Mouse (Mus musculus): ENCODE data around the gene Fam110a. TPM values are rescaled to one million over a fixed set of nuclear protein-coding genes. Genes with fewer than 3 reads are reported as not detected.

The Fam110a gene
- polyA plus RNA-seq, 1 experiment from 2014 or later = 29.0 TPM

DNA sequence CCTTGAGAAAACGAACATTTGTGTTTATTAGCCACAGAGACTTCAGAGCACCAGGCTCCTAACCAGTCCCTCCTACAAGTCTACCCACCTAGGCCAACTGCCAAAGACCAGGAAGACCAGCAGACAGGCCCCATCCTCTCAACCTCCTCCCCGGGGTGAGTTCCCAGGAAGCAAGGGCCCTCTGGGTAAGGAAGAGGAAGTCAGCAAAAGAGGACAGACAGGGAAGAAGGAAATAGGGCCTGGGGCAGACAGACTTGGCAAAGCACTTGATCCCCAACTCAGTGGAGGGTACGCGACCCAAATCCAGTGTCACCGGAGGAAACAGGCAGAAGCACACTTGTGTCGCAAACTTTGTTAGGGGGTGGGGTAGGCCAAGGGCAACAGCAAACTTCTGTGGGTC is 10.6 kb downstream of the Fam110a start:
- no peak for TF ChIP-seq CTCF (IDR thresholded peaks at IDR 0.05; ENCODE audit: low read depth)
- Histone ChIP-seq H3K9ac (ENCODE audit: low read depth, low read length) (no peak overlapping the region), H3K36me3 (ENCODE audit: insufficient read depth, low read length) (0 out of 2 replicates have a peak, but pooled peaks cover 4% of the 10 kb centered on the region), H3K4me3 (replicated peaks; ENCODE audit: low read depth, low read length) (no peak overlapping the region), H3K9me3 (replicated peaks; ENCODE audit: low read length) (no peaks in the 10 kb centered on the region), H3K4me1 (replicated peaks; ENCODE audit: insufficient read depth, low read length) (peaks cover 43% of the 10 kb centered on the region), H3K27ac (no peak overlapping the region), H3K27me3 (ENCODE audit: insufficient read depth, low read length) (no peaks in the 10 kb centered on the region), H3K4me2 (ENCODE audit: low read length) (no peak overlapping the region)
- DNase-seq (ENCODE audit: low spot score) = no peak
- ATAC-seq (replicated peaks; ENCODE audit: low FRiP score, low read depth) = no peak
- WGBS = 76% methylated on average over 6 of the region's 6 CpGs

GRCm38 (mm10) chr2:151968986-151969385 is 11.0 kb downstream of the Fam110a start:
- no peak overlapping the region for H3K4me2 ChIP-seq (ENCODE audit: low read length)
- ATAC-seq (replicated peaks; ENCODE audit: low FRiP score, low read depth) = no peak
- 0 out of 2 replicates have a peak, but pooled peaks cover 4% of the 10 kb centered on the region for H3K36me3 ChIP-seq (ENCODE audit: insufficient read depth, low read length)
- no peak for TF ChIP-seq CTCF (IDR thresholded peaks at IDR 0.05; ENCODE audit: low read depth)
- H3K9me3 ChIP-seq (replicated peaks; ENCODE audit: low read length) = no peaks in the 10 kb centered on the region
- no peak overlapping the region for H3K27ac ChIP-seq
- 87% methylated on average over 7 of the region's 7 CpGs for WGBS
- DNase-seq (ENCODE audit: low spot score) = no peak
- no peak overlapping the region for H3K9ac ChIP-seq (ENCODE audit: low read depth, low read length)
- no peaks in the 10 kb centered on the region for H3K27me3 ChIP-seq (ENCODE audit: insufficient read depth, low read length)
- H3K4me3 ChIP-seq (replicated peaks; ENCODE audit: low read depth, low read length) = no peak overlapping the region
- peaks cover 43% of the 10 kb centered on the region for H3K4me1 ChIP-seq (replicated peaks; ENCODE audit: insufficient read depth, low read length)

GRCm38 (mm10) chr2:151968451-151968850 is 11.6 kb downstream of the Fam110a start:
- no peak for DNase-seq (ENCODE audit: low spot score)
- no peak for TF ChIP-seq CTCF (IDR thresholded peaks at IDR 0.05; ENCODE audit: low read depth)
- ATAC-seq (replicated peaks; ENCODE audit: low FRiP score, low read depth) = no peak
- H3K9ac ChIP-seq (ENCODE audit: low read depth, low read length) = no peak overlapping the region
- 0 out of 2 replicates have a peak, but pooled peaks cover 4% of the 10 kb centered on the region for H3K36me3 ChIP-seq (ENCODE audit: insufficient read depth, low read length)
- H3K4me3 ChIP-seq (replicated peaks; ENCODE audit: low read depth, low read length) = no peak overlapping the region
- no peaks in the 10 kb centered on the region for H3K9me3 ChIP-seq (replicated peaks; ENCODE audit: low read length)
- no peak overlapping the region for H3K27ac ChIP-seq
- 55% methylated on average over 8 of the region's 8 CpGs for WGBS
- H3K4me2 ChIP-seq (ENCODE audit: low read length) = no peak overlapping the region
- peaks cover 42% of the 10 kb centered on the region for H3K4me1 ChIP-seq (replicated peaks; ENCODE audit: insufficient read depth, low read length)
- no peaks in the 10 kb centered on the region for H3K27me3 ChIP-seq (ENCODE audit: insufficient read depth, low read length)

DNA sequence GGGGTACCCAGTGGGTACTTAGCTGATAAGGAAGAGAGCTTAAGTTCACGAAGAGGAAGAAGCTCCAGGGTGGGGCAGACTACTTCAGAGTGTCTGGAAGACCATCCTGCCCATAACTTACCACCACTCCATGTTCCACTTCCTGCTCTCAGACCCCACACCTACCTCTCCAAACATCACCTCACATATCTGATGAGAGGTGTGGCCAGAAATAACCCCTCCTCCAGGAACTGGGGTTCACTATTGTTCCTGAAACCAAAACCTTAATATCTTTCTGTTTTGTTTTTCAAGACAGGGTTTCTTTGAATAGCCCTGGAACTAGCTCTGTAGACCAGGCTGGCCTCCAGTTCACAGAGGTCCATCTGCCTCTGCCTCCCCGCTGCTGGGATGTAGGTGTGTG is 12.2 kb downstream of the Fam110a start:
- no peak for TF ChIP-seq CTCF (IDR thresholded peaks at IDR 0.05; ENCODE audit: low read depth)
- H3K9me3 ChIP-seq (replicated peaks; ENCODE audit: low read length) = no peaks in the 10 kb centered on the region
- no peak overlapping the region for H3K27ac ChIP-seq
- no peak for ATAC-seq (replicated peaks; ENCODE audit: low FRiP score, low read depth)
- no peak overlapping the region for H3K9ac ChIP-seq (ENCODE audit: low read depth, low read length)
- no peak for DNase-seq (ENCODE audit: low spot score)
- H3K4me3 ChIP-seq (replicated peaks; ENCODE audit: low read depth, low read length) = no peak overlapping the region
- no peaks in the 10 kb centered on the region for H3K27me3 ChIP-seq (ENCODE audit: insufficient read depth, low read length)
- H3K36me3 ChIP-seq (ENCODE audit: insufficient read depth, low read length) = 0 out of 2 replicates have a peak, but pooled peaks cover 4% of the 10 kb centered on the region
- no peak overlapping the region for H3K4me2 ChIP-seq (ENCODE audit: low read length)
- H3K4me1 ChIP-seq (replicated peaks; ENCODE audit: insufficient read depth, low read length) = peaks cover 35% of the 10 kb centered on the region
- WGBS = 82% methylated on average over 2 of the region's 2 CpGs

DNA sequence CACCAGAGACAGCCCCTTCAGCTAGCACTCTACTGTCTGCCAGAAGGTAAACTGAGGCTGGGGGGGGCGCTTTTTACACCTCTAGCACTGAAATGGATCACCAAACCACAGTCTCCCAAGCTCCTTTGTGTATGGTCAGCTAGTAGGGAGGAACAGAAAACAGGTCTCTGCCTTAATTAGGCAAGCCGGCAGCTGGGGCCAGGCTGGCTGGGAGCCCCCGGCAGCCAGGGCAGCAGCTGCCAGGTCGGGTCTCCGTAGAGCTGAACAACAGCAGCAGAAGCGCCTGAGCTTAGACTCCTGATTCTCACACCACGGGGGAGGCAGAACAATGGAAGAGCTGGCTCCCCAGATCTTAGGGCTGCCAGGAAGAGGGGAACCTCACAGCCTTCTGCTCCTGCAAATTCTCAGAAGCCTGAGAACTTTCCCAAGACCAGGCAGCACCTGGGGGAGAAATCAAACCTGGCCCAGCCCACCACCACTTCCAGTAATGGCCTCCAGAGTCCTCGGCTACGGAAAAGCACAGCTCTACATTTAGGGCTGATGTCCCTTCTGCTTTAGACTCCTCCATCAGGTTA is 12.8 kb downstream of the Fam110a start:
- Histone ChIP-seq H3K4me2 (ENCODE audit: low read length) (no peak overlapping the region), H3K27ac (no peak overlapping the region), H3K9ac (ENCODE audit: low read depth, low read length) (no peak overlapping the region), H3K4me3 (replicated peaks; ENCODE audit: low read depth, low read length) (no peak overlapping the region), H3K27me3 (ENCODE audit: insufficient read depth, low read length) (no peaks in the 10 kb centered on the region), H3K9me3 (replicated peaks; ENCODE audit: low read length) (no peaks in the 10 kb centered on the region), H3K4me1 (replicated peaks; ENCODE audit: insufficient read depth, low read length) (peaks cover 35% of the 10 kb centered on the region), H3K36me3 (ENCODE audit: insufficient read depth, low read length) (0 out of 2 replicates have a peak, but pooled peaks cover 4% of the 10 kb centered on the region)
- no peak for TF ChIP-seq CTCF (IDR thresholded peaks at IDR 0.05; ENCODE audit: low read depth)
- ATAC-seq (replicated peaks; ENCODE audit: low FRiP score, low read depth) = no peak
- 45% methylated on average over 9 of the region's 9 CpGs for WGBS
- no peak for DNase-seq (ENCODE audit: low spot score)

DNA sequence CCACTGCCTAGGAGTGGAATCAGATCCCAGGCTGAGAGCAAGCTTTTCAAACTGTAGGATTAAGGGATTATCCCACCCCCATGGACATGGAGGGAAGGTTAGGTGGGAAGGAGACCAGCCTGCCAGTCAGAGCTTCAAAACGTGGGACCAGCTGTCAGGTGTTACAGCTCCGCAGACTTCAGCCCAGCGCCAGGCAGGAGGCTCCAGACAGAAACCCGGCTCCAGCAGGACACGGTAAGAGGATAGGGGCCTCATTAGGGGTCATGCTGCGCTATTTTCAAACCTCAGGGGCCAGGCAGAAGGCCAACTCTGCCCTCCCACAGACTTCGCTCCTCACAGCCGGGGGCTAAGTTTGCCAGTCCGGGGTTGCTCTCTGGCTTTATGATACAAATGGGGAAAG is 16.0 kb downstream of the Fam110a start:
- WGBS = 14% methylated on average over 9 of the region's 9 CpGs
- no peak overlapping the region for H3K27ac ChIP-seq
- H3K9ac ChIP-seq (ENCODE audit: low read depth, low read length) = no peak overlapping the region
- H3K4me3 ChIP-seq (replicated peaks; ENCODE audit: low read depth, low read length) = no peak overlapping the region
- ATAC-seq (replicated peaks; ENCODE audit: low FRiP score, low read depth) (no peak), DNase-seq (ENCODE audit: low spot score) (no peak)
- peaks cover 25% of the 10 kb centered on the region for H3K4me1 ChIP-seq (replicated peaks; ENCODE audit: insufficient read depth, low read length)
- no peak overlapping the region for H3K4me2 ChIP-seq (ENCODE audit: low read length)
- no peaks in the 10 kb centered on the region for H3K9me3 ChIP-seq (replicated peaks; ENCODE audit: low read length)
- 0 out of 2 replicates have a peak, but pooled peaks cover under 1% of the 10 kb centered on the region for H3K36me3 ChIP-seq (ENCODE audit: insufficient read depth, low read length)
- TF ChIP-seq CTCF (IDR thresholded peaks at IDR 0.05; ENCODE audit: low read depth) = no peak
- H3K27me3 ChIP-seq (ENCODE audit: insufficient read depth, low read length) = no peaks in the 10 kb centered on the region

DNA sequence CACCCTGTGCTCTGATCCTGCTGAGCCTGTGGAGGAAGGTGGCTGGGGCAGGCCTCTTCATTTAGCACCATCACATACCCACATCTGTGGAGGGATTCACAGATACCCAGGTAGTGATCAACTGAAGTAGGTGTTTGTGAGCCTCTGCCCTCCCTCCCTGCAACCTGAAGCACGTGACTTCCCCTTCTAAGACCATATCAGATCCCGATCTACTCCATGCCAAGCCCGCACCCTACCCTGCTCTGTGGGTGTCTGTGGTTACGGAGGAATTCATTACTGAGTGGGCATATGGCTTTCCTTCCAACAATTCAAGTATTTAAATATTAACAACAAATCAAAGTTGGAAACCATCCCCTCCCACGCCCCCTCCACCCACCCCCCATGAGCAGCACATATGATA is 16.7 kb downstream of the Fam110a start:
- peaks cover 22% of the 10 kb centered on the region for H3K4me1 ChIP-seq (replicated peaks; ENCODE audit: insufficient read depth, low read length)
- H3K27ac ChIP-seq = no peak overlapping the region
- no peak overlapping the region for H3K9ac ChIP-seq (ENCODE audit: low read depth, low read length)
- no peaks in the 10 kb centered on the region for H3K27me3 ChIP-seq (ENCODE audit: insufficient read depth, low read length)
- DNase-seq (ENCODE audit: low spot score) = no peak
- no peak for TF ChIP-seq CTCF (IDR thresholded peaks at IDR 0.05; ENCODE audit: low read depth)
- no peak overlapping the region for H3K4me2 ChIP-seq (ENCODE audit: low read length)
- H3K9me3 ChIP-seq (replicated peaks; ENCODE audit: low read length) = no peaks in the 10 kb centered on the region
- WGBS = 78% methylated on average over 5 of the region's 5 CpGs
- H3K36me3 ChIP-seq (ENCODE audit: insufficient read depth, low read length) = no peaks in the 10 kb centered on the region
- no peak overlapping the region for H3K4me3 ChIP-seq (replicated peaks; ENCODE audit: low read depth, low read length)
- no peak for ATAC-seq (replicated peaks; ENCODE audit: low FRiP score, low read depth)

All from kidney, postnatal 0 days (tissue).